Mouse (Mus musculus) midbrain, embryonic 16.5 days (tissue): ENCODE results near the gene Pik3r1. TPM values are rescaled to one million over a fixed set of nuclear protein-coding genes. Genes with fewer than 3 reads are reported as not detected.

Experiments used
- ATAC-seq: fragments of 200-750 bp; cut with Nextera tagmentation; 2 replicates; pipeline ENCODE4 v1.8.0; 2017; ENCODE audit warnings: moderate TSS enrichment
- H3K27ac ChIP-seq: fragments of 300-500 bp; sonication (generic); 2 replicates; pipeline ENCODE4 v1.5.1; 2014; ENCODE audit warnings: mild to moderate bottlenecking, low read length, mixed read lengths
- H3K27me3 ChIP-seq: fragments of 300-500 bp; sonication (generic); 2 replicates; pipeline ENCODE4 v1.6.1; 2014; ENCODE audit warnings: low read depth, low read length, mixed read lengths; ENCODE audit not compliant: control insufficient read depth, insufficient read depth
- H3K36me3 ChIP-seq: fragments of 300-500 bp; sonication (generic); 2 replicates; pipeline ENCODE4 v1.6.1; 2014; ENCODE audit warnings: mild to moderate bottlenecking, low read length, moderate library complexity, mixed read lengths; ENCODE audit not compliant: control insufficient read depth, insufficient read depth
- H3K4me1 ChIP-seq: fragments of 300-500 bp; sonication (generic); 2 replicates; pipeline ENCODE4 v1.6.1; 2014; ENCODE audit warnings: mild to moderate bottlenecking, low read length, mixed read lengths; ENCODE audit not compliant: control insufficient read depth, insufficient read depth
- H3K4me2 ChIP-seq: fragments of 300-500 bp; sonication (generic); 2 replicates; pipeline ENCODE4 v1.6.1; 2014; ENCODE audit warnings: mild to moderate bottlenecking, low read length, mixed read lengths
- H3K4me3 ChIP-seq: fragments of 300-500 bp; sonication (generic); 2 replicates; pipeline ENCODE4 v1.5.1; 2014; ENCODE audit warnings: low read depth, mild to moderate bottlenecking, low read length, moderate library complexity, mixed read lengths
- H3K9ac ChIP-seq: fragments of 300-500 bp; sonication (generic); 2 replicates; pipeline ENCODE4 v1.6.1; 2014; ENCODE audit warnings: low read depth, low read length, mixed read lengths
- H3K9me3 ChIP-seq: fragments of 300-500 bp; sonication (generic); replicated peaks from 2 replicates; pipeline ENCODE4 v1.6.1; 2014; ENCODE audit warnings: mild to moderate bottlenecking, low read length, mixed read lengths; ENCODE audit not compliant: control insufficient read depth, poor library complexity, severe bottlenecking
- WGBS: fragments of 180-500 bp; shearing (Covaris S2); extraction: QIAGEN DNeasy Blood & Tissue Kit; methylation state at CpG from one replicate; pipeline ENCODE4 v1.1.7; 2014; 5-methylcytosine and 5-hydroxymethylcytosine counted together
- polyA plus RNA-seq: library from polyadenylated mRNA; unstranded; fragments of >200 nt; fragmentation: Nextera tagmentation; extraction: Ambion mirVana; gene quantifications from 2 replicates; pipeline ENCODE4 v1.2.1, GENCODE M21; 2015

The Pik3r1 gene
- polyA plus RNA-seq, 1 experiment from 2014 or later, result 45.7 TPM

- H3K9ac ChIP-seq, result no peak overlapping the region
- H3K4me1 ChIP-seq, result peaks cover 35% of the 10 kb centered on the region
- 87% methylated on average over 5 of the region's 5 CpGs for WGBS
- no peak for ATAC-seq
- 0 out of 2 replicates have a peak, but pooled peaks cover 3% of the 10 kb centered on the region for H3K36me3 ChIP-seq
- no peak overlapping the region for H3K4me3 ChIP-seq
- no peaks in the 10 kb centered on the region for H3K27me3 ChIP-seq
- no peak overlapping the region for H3K4me2 ChIP-seq
- H3K9me3 ChIP-seq, result no peaks in the 10 kb centered on the region
- no peak overlapping the region for H3K27ac ChIP-seq
These were observed 70.1 kb downstream of the Pik3r1 start for GRCm38 (mm10) chr13:101697966-101698365.

- no peak overlapping the region for H3K9ac ChIP-seq
- H3K4me1 ChIP-seq, result peaks cover 38% of the 10 kb centered on the region
- H3K27ac ChIP-seq, result no peak overlapping the region
- no peak for ATAC-seq
- H3K27me3 ChIP-seq, result no peaks in the 10 kb centered on the region
- no peak overlapping the region for H3K4me2 ChIP-seq
- H3K36me3 ChIP-seq, result 0 out of 2 replicates have a peak, but pooled peaks cover 3% of the 10 kb centered on the region
- 51% methylated on average over 5 of the region's 5 CpGs for WGBS
- no peaks in the 10 kb centered on the region for H3K9me3 ChIP-seq
- H3K4me3 ChIP-seq, result no peak overlapping the region
These were observed 70.6 kb downstream of the Pik3r1 start for GRCm38 (mm10) chr13:101697461-101697860.

- Histone ChIP-seq H3K36me3 (0 out of 2 replicates have a peak, but pooled peaks cover 3% of the 10 kb centered on the region), H3K9me3 (no peaks in the 10 kb centered on the region), H3K27ac (no peak overlapping the region), H3K27me3 (no peaks in the 10 kb centered on the region), H3K9ac (no peak overlapping the region), H3K4me2 (no peak overlapping the region), H3K4me1 (peaks cover 39% of the 10 kb centered on the region), H3K4me3 (no peak overlapping the region)
- 77% methylated on average over 7 of the region's 7 CpGs for WGBS
- no peak for ATAC-seq
These were observed 71.2 kb downstream of the Pik3r1 start for GRCm38 (mm10) chr13:101696827-101697226.

- no peaks in the 10 kb centered on the region for H3K36me3 ChIP-seq
These were observed 71.7 kb downstream of the Pik3r1 start for GRCm38 (mm10) chr13:101696316-101696715.

GRCm38 (mm10) chr13:101695876-101696275 is 72.1 kb downstream of the Pik3r1 start:
- no peak overlapping the region for H3K4me2 ChIP-seq
- no peak for ATAC-seq
- H3K27me3 ChIP-seq, result no peaks in the 10 kb centered on the region
- H3K4me1 ChIP-seq, result peaks cover 48% of the 10 kb centered on the region
- no peak overlapping the region for H3K27ac ChIP-seq
- WGBS, result 2% methylated on average over 7 of the region's 7 CpGs
- no peaks in the 10 kb centered on the region for H3K36me3 ChIP-seq
- H3K9ac ChIP-seq, result no peak overlapping the region
- H3K4me3 ChIP-seq, result no peak overlapping the region
- no peaks in the 10 kb centered on the region for H3K9me3 ChIP-seq

More at GRCm38 (mm10) chr13:101696316-101696715, 71.7 kb downstream of the Pik3r1 start:
- ATAC-seq, result no peak
- H3K27ac ChIP-seq, result no peak overlapping the region
- H3K9me3 ChIP-seq, result no peaks in the 10 kb centered on the region
- no peak overlapping the region for H3K9ac ChIP-seq
- 62% methylated on average over 3 of the region's 3 CpGs for WGBS
- H3K4me3 ChIP-seq, result no peak overlapping the region
- H3K4me2 ChIP-seq, result no peak overlapping the region
- no peaks in the 10 kb centered on the region for H3K27me3 ChIP-seq
- peaks cover 43% of the 10 kb centered on the region for H3K4me1 ChIP-seq

- H3K4me1 ChIP-seq, result peaks cover 51% of the 10 kb centered on the region
- H3K27me3 ChIP-seq, result no peaks in the 10 kb centered on the region
- peak overlapping the region; percentile 66 for H3K27ac ChIP-seq
- peak; percentile 17 for ATAC-seq
- peak overlapping the region; percentile 98 for H3K4me2 ChIP-seq
- peak overlapping the region; percentile 71 for H3K9ac ChIP-seq
- peak overlapping the region; percentile 58 for H3K4me3 ChIP-seq
- under 1% methylated on average over 43 of the region's 48 CpGs for WGBS
- H3K9me3 ChIP-seq, result no peaks in the 10 kb centered on the region
- no peaks in the 10 kb centered on the region for H3K36me3 ChIP-seq
These were observed 73.3 kb downstream of the Pik3r1 start for GRCm38 (mm10) chr13:101694496-101695251.

- Histone ChIP-seq H3K9ac (peak overlapping the region; percentile 71), H3K36me3 (no peaks in the 10 kb centered on the region), H3K4me1 (peaks cover 46% of the 10 kb centered on the region), H3K27ac (peak overlapping the region; percentile 66), H3K27me3 (no peaks in the 10 kb centered on the region), H3K9me3 (no peaks in the 10 kb centered on the region), H3K4me3 (peak overlapping the region; percentile 58), H3K4me2 (peak overlapping the region; percentile 98)
- 2% methylated on average over 12 of the region's 12 CpGs for WGBS
- peak; percentile 27; the same call in 1 of the 2 replicates for ATAC-seq
These were observed 74.0 kb downstream of the Pik3r1 start for GRCm38 (mm10) chr13:101693967-101694495.

GRCm38 (mm10) chr13:101692866-101693691 is 74.9 kb downstream of the Pik3r1 start:
- 37% methylated on average over 7 of the region's 7 CpGs for WGBS
- peak; percentile 25 for ATAC-seq
- Histone ChIP-seq H3K27me3 (no peaks in the 10 kb centered on the region), H3K4me1 (peaks cover 41% of the 10 kb centered on the region), H3K27ac (peak overlapping the region; percentile 89), H3K4me2 (peak overlapping the region; percentile 98), H3K36me3 (no peaks in the 10 kb centered on the region), H3K4me3 (peak overlapping the region; percentile 58), H3K9me3 (no peaks in the 10 kb centered on the region), H3K9ac (peak overlapping the region; percentile 66)
